Mouse (Mus musculus): Measurements from ENCODE around the gene Unk. TPM values are rescaled to one million over a fixed set of nuclear protein-coding genes. Genes with fewer than 3 reads are reported as not detected.

Unk gene
- polyA plus RNA-seq, 1 experiment from 2014 or later, result 34.6 TPM

GRCm38 (mm10) chr11:116110540-116110939, 80.4 kb downstream of the Unk start:
- peak overlapping the region; percentile 34 for H3K4me2 ChIP-seq (ENCODE audit: low read depth, severe bottlenecking)
- H3K9ac ChIP-seq (ENCODE audit: low read length), result peak overlapping the region; percentile 45; the same call in 1 of the 2 replicates
- DNase-seq (ENCODE audit: low spot score) (no peak), ATAC-seq (ENCODE audit: insufficient number of reproducible peaks, low FRiP score, low TSS enrichment, low read depth) (no peak)
- H3K27ac ChIP-seq (replicated peaks; ENCODE audit: low read depth, low read length), result no peak overlapping the region
- peaks cover 59% of the 10 kb centered on the region for H3K27me3 ChIP-seq (ENCODE audit: control insufficient read depth, insufficient read depth, low read length)
- peak overlapping the region; percentile 30 for H3K4me3 ChIP-seq (ENCODE audit: low read depth, low read length)
- 34% methylated on average over 10 of the region's 10 CpGs for WGBS
- no peaks in the 10 kb centered on the region for H3K36me3 ChIP-seq (ENCODE audit: control insufficient read depth, insufficient read depth, low read length)
- H3K4me1 ChIP-seq (ENCODE audit: control insufficient read depth, insufficient read depth, low read length), result peaks cover 31% of the 10 kb centered on the region
- H3K9me3 ChIP-seq (ENCODE audit: control insufficient read depth, low read length), result no peaks in the 10 kb centered on the region

Other genes starting within 250 kb of the Unk start
- 16.2 and 16.5 TPM in 2 replicates for gene Caskin2, start 216.7 kb upstream of the Unk start, polyA plus RNA-seq (2014; fragmentation: Nextera tagmentation; extraction: Ambion mirVana)
- 29.2 and 32.8 TPM in 2 replicates for gene Tsen54, start 215.6 kb upstream of the Unk start, polyA plus RNA-seq (2014; fragmentation: Nextera tagmentation; extraction: Ambion mirVana)
- 6.2 and 8.5 TPM in 2 replicates for gene Llgl2, start 206.3 kb upstream of the Unk start, polyA plus RNA-seq (2014; fragmentation: Nextera tagmentation; extraction: Ambion mirVana)
- gene Myo15b, start 171.9 kb upstream of the Unk start, polyA plus RNA-seq (2014; fragmentation: Nextera tagmentation; extraction: Ambion mirVana), result 0.11 TPM in 1 of 2 replicates, not detected in the other
- 1.3 and 2.0 TPM in 2 replicates for gene Smim5, start 130.4 kb upstream of the Unk start, polyA plus RNA-seq (2014; fragmentation: Nextera tagmentation; extraction: Ambion mirVana)
- gene Smim6, start 118.3 kb upstream of the Unk start, polyA plus RNA-seq (2014; fragmentation: Nextera tagmentation; extraction: Ambion mirVana), result 0.31 and 0.52 TPM in 2 replicates
- gene Sap30bp, start 97.0 kb upstream of the Unk start, polyA plus RNA-seq (2014; fragmentation: Nextera tagmentation; extraction: Ambion mirVana), result 50.7 and 56.2 TPM in 2 replicates
- gene Recql5, start 96.8 kb upstream of the Unk start, polyA plus RNA-seq (2014; fragmentation: Nextera tagmentation; extraction: Ambion mirVana), result 21.2 and 21.5 TPM in 2 replicates
- 1.0 and 1.5 TPM in 2 replicates for gene Itgb4, start 55.6 kb upstream of the Unk start, polyA plus RNA-seq (2014; fragmentation: Nextera tagmentation; extraction: Ambion mirVana)
- gene Galk1, start 17.6 kb upstream of the Unk start, polyA plus RNA-seq (2014; fragmentation: Nextera tagmentation; extraction: Ambion mirVana), result 164 and 168 TPM in 2 replicates
- 2,190 and 2,300 TPM in 2 replicates for gene H3f3b, start 2.4 kb upstream of the Unk start, polyA plus RNA-seq (2014; fragmentation: Nextera tagmentation; extraction: Ambion mirVana)
- gene Unc13d, start 47.6 kb downstream of the Unk start, polyA plus RNA-seq (2014; fragmentation: Nextera tagmentation; extraction: Ambion mirVana), result 1.1 and 1.3 TPM in 2 replicates
- gene Wbp2, start 56.7 kb downstream of the Unk start, polyA plus RNA-seq (2014; fragmentation: Nextera tagmentation; extraction: Ambion mirVana), result 49.3 and 52.1 TPM in 2 replicates
- 3.7 and 4.3 TPM in 2 replicates for gene Trim47, start 96.9 kb downstream of the Unk start, polyA plus RNA-seq (2014; fragmentation: Nextera tagmentation; extraction: Ambion mirVana)
- gene Trim65, start 100.8 kb downstream of the Unk start, polyA plus RNA-seq (2014; fragmentation: Nextera tagmentation; extraction: Ambion mirVana), result 2.2 and 2.5 TPM in 2 replicates
- gene Mrpl38, start 108.5 kb downstream of the Unk start, polyA plus RNA-seq (2014; fragmentation: Nextera tagmentation; extraction: Ambion mirVana), result 110 and 111 TPM in 2 replicates
- gene Fbf1, start 137.8 kb downstream of the Unk start, polyA plus RNA-seq (2014; fragmentation: Nextera tagmentation; extraction: Ambion mirVana), result 28.2 and 35.0 TPM in 2 replicates
- 56.7 and 62.5 TPM in 2 replicates for gene Ten1, start 168.5 kb downstream of the Unk start, polyA plus RNA-seq (2014; fragmentation: Nextera tagmentation; extraction: Ambion mirVana)
- gene Acox1, start 168.7 kb downstream of the Unk start, polyA plus RNA-seq (2014; fragmentation: Nextera tagmentation; extraction: Ambion mirVana), result 19.1 and 19.4 TPM in 2 replicates
- 1.1 and 1.2 TPM in 2 replicates for gene Evpl, start 207.8 kb downstream of the Unk start, polyA plus RNA-seq (2014; fragmentation: Nextera tagmentation; extraction: Ambion mirVana)
- gene Srp68, start 243.9 kb downstream of the Unk start, polyA plus RNA-seq (2014; fragmentation: Nextera tagmentation; extraction: Ambion mirVana), result 88.2 and 96.9 TPM in 2 replicates